Mouse (Mus musculus): ENCODE results near the gene Ddrgk1.
A peak's percentile ranks its signal among the peaks of the same experiment; 100 is the strongest.

Ddrgk1 gene

DNA sequence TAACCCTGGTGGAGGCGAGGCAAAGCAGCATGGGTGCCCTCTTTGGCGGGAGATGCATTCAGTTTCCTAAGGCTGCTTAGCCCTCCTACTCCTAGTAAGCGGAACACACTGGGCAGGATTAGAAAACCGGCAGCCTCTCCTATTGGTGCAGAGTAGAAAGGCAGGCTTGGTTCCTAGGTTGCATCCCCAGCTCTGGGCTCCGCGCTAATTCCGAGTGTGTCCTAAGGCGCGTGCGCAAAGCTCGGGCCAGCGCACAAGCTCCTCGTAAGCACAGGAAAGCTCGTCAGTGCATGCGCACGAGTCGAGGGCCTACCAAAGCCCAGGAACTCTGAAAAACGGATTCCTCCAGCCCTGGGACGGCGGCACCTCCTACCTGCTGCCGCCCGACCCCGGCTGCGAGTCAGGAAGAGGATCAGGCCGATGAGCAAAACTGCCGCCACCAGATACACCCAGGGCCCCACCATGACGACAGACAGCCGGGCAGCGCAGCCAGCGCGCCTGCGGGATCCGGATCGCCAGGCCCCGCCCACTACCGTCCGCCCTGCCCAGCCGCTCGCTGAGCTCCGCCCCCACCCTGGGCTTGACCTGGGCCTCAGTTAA, at the start of gene Ddrgk1:
Gene Ddrgk1 (minus strand): TSS at position 558 of the 600 bp plus-strand sequence.
- DNase-seq (ENCODE audit: low read depth, low spot score), result peak; percentile 91

DNA sequence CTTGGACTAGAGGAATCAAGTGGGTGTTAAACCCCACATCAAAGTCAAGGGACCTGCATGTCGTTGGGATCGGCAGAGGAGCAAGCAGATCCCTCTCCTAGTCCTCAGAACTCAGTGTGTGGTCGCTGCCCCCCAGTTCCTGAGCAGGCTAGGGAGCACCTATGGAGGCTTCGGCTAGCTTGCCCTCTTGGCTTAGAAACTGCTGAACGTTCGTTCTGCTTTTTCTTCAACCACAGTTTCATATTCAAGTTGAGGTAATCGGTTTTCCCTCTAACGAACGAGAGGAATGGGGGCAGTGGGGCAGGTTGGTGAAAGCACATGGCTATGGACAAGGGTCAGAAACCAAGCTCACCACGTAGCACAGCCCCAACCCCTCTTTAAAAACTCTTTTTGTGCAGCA, 42.6 kb upstream of the Ddrgk1 start:
- no peak for DNase-seq (ENCODE audit: low read depth, low spot score)

- no peak for DNase-seq (ENCODE audit: low read depth, low spot score)
Measured at GRCm38 (mm10) chr2:130706602-130707001, 42.1 kb upstream of the Ddrgk1 start.

DNA sequence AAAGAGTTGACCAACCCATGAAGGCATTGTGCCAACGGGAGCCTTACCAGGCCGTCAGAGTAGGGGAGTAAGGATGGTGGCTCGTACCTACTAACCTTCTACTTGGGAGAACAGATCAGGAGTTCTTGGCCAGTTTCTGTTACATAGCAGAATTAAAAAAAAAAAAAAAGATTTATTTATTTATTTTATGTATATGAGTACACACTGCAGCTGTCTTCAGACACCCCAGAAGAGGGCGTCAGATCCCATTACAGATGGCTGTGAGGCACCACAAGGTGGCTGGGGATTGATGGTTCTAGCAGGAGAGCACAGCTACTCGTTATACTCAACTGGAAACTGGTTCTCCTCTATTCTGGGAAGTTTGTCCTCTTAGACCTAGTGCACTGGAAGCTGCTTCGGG, 40.7 kb upstream of the Ddrgk1 start:
- no peak for DNase-seq (ENCODE audit: low read depth, low spot score)

DNA sequence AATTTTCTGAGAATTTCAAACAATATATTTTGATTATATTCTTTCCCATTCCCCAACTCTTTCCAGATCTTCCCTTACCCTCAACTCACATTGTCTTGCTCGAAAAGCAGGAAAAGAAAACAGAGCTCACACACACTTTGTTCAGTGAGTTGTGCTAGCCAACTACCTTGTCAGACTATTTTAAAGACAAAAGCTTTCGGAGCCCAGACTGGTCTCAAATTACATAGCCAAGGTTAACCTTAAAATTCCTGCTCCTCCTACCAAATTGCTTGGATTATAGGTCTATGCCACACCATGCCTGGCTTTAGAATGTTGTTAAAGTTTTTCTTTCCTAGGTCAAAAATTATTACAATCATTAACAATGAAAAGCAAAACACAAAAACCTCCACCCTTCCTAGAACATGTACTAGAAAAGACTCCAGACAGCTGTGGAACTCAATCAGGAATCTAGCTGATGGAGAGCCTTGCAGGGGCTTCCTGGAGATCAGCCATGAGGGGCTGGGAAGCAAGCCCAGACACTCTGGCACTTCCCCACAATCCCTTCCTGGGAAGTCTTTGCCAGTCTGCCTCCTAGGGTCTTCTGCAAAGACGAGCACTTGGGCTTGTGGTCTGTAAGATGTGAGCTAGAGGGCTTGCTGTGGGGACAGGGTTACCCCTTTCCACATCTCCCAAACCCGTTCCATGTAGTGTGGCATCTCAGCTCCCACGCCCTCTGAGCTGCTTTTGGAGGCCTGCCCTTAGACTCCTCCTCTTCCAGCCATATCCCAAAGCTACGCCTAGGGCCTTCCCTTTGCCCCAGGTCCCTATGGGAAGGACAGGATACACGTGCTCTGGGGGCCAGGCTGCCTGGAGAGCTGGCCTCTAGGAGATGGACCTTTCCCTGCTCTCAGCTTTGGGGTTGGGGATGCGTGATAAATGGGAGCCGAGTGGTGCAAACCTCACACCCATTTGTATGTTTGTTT, 39.9 kb upstream of the Ddrgk1 start:
- DNase-seq (ENCODE audit: low read depth, low spot score), result no peak

GRCm38 (mm10) chr2:130697821-130698266, 33.4 kb upstream of the Ddrgk1 start:
- no peak for DNase-seq (ENCODE audit: low read depth, low spot score)

- DNase-seq (ENCODE audit: low read depth, low spot score), result peak; percentile 75
Measured at GRCm38 (mm10) chr2:130697153-130697810, 32.8 kb upstream of the Ddrgk1 start, which contains the start of gene Slc4a11. Slc4a11 (minus strand) TSS chr2:130697519.

DNA sequence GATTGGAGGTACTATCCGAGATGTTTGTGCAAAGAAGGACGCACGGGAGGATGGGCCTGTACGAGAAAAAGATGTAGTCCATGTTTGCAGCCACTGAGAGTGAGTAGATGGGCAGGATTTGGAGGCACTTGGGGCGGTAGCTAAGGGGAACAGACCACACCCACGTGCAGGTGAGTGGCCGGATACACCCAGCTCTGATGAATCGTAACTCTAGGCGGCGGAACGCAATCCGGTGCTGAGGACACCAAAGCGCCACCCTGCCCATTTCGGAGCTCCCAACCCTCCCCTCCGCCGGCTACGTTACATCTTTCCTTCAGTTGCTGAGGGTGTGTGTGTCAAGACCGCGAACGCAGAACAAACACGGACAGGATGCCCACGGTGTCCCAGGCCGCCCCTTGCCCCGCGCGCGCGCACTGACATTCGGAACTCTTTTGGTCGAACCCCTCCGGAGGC, 32.3 kb upstream of the Ddrgk1 start:
- DNase-seq (ENCODE audit: low read depth, low spot score), result peak; percentile 22

- no peak for DNase-seq (ENCODE audit: low read depth, low spot score)
Measured at GRCm38 (mm10) chr2:130693563-130693962, 29.1 kb upstream of the Ddrgk1 start.

- DNase-seq (ENCODE audit: low read depth, low spot score), result no peak
Measured at GRCm38 (mm10) chr2:130689011-130689410, 24.6 kb upstream of the Ddrgk1 start.

- no peak for DNase-seq (ENCODE audit: low read depth, low spot score)
Measured at GRCm38 (mm10) chr2:130685426-130685825, 21.0 kb upstream of the Ddrgk1 start.

- no peak for DNase-seq (ENCODE audit: low read depth, low spot score)
Measured at GRCm38 (mm10) chr2:130681531-130681930, 17.1 kb upstream of the Ddrgk1 start.

DNA sequence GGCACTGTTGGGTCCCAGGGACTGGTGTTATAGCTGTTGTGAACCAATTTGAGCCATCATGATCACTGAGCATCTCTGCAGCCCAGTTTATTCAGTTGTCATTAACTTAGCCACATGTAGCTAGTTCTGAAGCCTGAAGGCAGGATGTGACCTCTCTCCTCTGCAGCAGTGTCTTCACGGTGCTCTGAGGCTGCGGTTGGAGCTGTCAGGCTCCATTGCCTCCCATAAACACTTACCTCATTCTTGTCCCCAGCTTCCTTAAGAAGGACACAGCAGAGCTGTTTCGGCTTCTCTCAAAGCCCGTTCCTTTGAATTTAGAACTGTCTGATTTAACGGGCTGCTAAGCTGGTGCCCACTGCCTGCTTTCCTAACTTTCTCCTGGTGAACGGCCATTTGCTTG, 15.4 kb upstream of the Ddrgk1 start:
- no peak for DNase-seq (ENCODE audit: low read depth, low spot score)

GRCm38 (mm10) chr2:130679154-130679553, 14.7 kb upstream of the Ddrgk1 start:
- no peak for DNase-seq (ENCODE audit: low read depth, low spot score)

DNA sequence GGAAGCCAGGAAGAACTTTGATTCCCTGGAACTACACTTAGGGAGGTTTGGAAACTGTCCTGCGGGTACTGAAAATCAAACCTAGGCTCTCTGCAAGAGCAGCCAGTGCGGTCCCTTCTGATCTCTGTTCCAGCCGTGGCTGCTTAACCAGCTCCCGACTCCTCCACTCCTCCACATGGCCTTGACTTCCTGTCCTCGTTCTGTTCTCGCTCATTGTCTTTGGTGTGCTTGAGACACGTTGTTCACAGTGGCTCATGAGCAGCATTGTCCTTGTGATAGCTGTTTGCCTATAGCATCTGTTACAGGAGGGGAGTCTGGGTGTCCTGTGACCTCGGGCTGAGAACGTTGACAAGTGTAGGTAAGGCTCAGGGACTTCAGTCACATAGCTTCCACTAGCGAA, 12.8 kb upstream of the Ddrgk1 start:
- no peak for DNase-seq (ENCODE audit: low read depth, low spot score)

DNA sequence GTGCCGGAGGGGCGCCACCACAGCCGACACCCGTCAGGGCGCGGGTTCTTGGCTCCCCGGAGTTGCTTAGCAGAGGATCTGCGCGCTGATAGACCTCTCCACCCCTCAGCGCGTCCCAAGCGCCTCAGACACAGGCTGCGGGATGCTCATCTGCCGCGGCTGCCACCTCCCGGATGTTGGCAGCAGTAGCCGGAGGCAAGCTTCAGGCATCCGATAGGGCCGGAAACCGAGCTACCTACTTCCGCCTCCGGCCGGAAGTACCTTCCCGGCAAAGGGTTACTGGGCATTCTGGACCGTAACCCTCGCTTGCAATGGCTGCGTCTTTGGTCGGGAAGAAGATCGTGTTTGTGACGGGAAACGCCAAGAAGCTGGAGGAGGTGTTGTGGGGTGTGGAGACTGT, 3.1 kb upstream of the Ddrgk1 start, which contains the start of gene Itpa:
Gene Itpa (plus strand): TSS at position 52 of the 400 bp plus-strand sequence.
- peak; percentile 83 for DNase-seq (ENCODE audit: low read depth, low spot score)

- no peak for DNase-seq (ENCODE audit: low read depth, low spot score)
Measured at GRCm38 (mm10) chr2:130663342-130663741, 1.1 kb downstream of the Ddrgk1 start.

DNA sequence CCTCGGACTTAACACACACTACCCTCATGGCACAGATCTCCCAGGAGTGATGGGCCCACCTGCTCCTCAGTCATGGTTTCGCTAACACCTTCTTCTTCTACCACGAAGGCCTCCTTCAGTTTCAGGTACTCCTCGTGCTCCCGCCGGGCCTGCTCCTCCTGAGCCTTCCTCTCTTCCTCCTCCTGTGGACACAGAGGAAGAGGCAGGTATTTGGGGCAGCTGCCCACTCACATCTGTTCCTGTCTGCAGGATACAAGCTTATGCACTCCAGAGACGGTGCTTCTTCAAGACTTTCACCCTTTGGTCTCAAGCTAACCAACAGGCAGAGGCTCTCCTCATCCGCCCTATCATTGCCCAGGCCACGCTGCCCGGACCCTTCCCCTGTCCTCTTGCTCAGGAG, 5.9 kb downstream of the Ddrgk1 start:
- DNase-seq (ENCODE audit: low read depth, low spot score), result no peak

- DNase-seq (ENCODE audit: low read depth, low spot score), result no peak
Measured at GRCm38 (mm10) chr2:130657541-130657940, 6.9 kb downstream of the Ddrgk1 start.

DNA sequence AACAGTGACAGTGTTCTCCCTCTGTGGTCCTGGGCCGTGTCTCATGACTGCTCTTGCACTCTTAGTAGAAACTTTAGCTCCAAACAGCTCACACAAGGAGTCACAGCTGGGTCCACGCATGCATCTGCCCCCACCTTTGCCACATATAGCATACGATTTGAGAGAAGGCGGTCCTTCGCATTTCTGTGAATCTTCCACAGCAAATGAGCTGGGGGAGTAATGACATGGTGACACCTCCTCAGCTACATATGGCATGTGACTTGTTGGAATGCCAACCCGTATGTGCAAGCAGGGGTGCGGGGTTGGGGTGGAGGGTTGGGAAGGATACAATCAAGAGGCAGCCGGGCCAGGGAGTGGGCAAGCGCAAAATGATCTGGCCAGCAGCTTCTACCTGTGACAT, 7.9 kb downstream of the Ddrgk1 start:
- DNase-seq (ENCODE audit: low read depth, low spot score), result no peak

DNA sequence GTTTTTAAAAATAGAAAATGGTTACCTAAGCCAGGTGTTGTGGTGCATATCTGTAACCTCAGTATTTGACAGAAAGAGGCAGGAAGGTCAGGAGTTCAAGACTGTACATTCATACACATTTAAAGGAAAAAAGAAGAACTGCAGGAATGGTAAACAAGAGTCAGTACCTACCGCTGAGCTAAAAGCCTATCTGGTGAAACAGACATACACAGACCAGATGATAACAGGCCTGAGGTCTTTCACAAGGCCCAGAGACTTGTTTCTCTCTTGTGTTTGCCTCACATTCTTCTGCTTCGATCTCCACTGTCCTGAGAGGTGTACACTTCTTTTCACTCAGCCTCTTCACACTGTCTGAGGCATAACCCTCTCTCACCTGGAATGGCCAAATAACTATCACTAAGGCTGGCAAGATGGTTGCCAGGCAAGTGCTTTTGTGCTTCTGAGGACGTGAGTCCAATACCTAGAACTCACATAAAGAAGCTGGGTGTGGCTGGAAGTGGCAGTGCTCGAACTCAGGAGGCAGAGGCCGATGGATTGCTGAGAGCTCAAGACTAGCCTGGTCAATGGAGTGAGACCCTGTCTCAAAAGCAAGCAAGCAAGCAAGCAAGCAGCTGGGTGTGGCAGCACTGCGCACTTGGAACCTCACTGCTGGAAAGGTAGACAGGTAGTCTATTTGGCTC, 8.7 kb downstream of the Ddrgk1 start:
- DNase-seq (ENCODE audit: low read depth, low spot score), result no peak

Measured in WW6 (cell line).